Mouse (Mus musculus) limb, embryonic 14.5 days (tissue): ENCODE data around the gene Sfr1. TPM values are rescaled to one million over a fixed set of nuclear protein-coding genes. Genes with fewer than 3 reads are reported as not detected.

ENCODE experiments used
- ATAC-seq: fragments of 200-750 bp; cut with Nextera tagmentation; 2 replicates; pipeline ENCODE4 v1.8.0; 2017; ENCODE audit warnings: low read depth, moderate number of reproducible peaks, moderate TSS enrichment; ENCODE audit not compliant: low FRiP score
- DNase-seq: peaks from one replicate; pipeline ENCODE4 v3.0.0-alpha.2; 2015; ENCODE audit warnings: low spot score
- H3K27ac ChIP-seq: fragments of 300-500 bp; sonication (generic); replicated peaks from 2 replicates; pipeline ENCODE4 v1.5.1; 2014; ENCODE audit warnings: low read depth, mild to moderate bottlenecking, low read length, moderate library complexity, mixed read lengths
- H3K27me3 ChIP-seq: fragments of 300-500 bp; sonication (generic); 2 replicates; pipeline ENCODE4 v1.6.1; 2014; ENCODE audit warnings: low read length, mixed read lengths; ENCODE audit not compliant: control insufficient read depth, insufficient read depth
- H3K36me3 ChIP-seq: fragments of 300-500 bp; sonication (generic); 2 replicates; pipeline ENCODE4 v1.6.1; 2014; ENCODE audit warnings: mild to moderate bottlenecking, low read length, moderate library complexity, mixed read lengths; ENCODE audit not compliant: control insufficient read depth, insufficient read depth
- H3K4me1 ChIP-seq: fragments of 300-500 bp; sonication (generic); 2 replicates; pipeline ENCODE4 v1.6.1; 2014; ENCODE audit warnings: antibody characterized with exemption, low read length, mixed read lengths; ENCODE audit not compliant: control insufficient read depth, insufficient read depth
- H3K4me2 ChIP-seq: fragments of 300-500 bp; sonication (generic); replicated peaks from 2 replicates; pipeline ENCODE4 v1.6.1; 2014; ENCODE audit warnings: low read depth, mild to moderate bottlenecking, low read length, moderate library complexity; ENCODE audit not compliant: severe bottlenecking
- H3K4me3 ChIP-seq: fragments of 300-500 bp; sonication (generic); replicated peaks from 2 replicates; pipeline ENCODE4 v1.5.1; 2014; ENCODE audit warnings: low read length
- H3K9ac ChIP-seq: fragments of 300-500 bp; sonication (generic); 2 replicates; pipeline ENCODE4 v1.6.1; 2014; ENCODE audit warnings: mild to moderate bottlenecking, low read depth, low read length, moderate library complexity; ENCODE audit not compliant: severe bottlenecking
- H3K9me3 ChIP-seq: fragments of 300-500 bp; sonication (generic); 2 replicates; pipeline ENCODE4 v1.6.1; 2016; ENCODE audit warnings: low read length; ENCODE audit not compliant: control insufficient read depth
- POLR2A ChIP-seq: fragments of 200-500 bp; IDR thresholded peaks from 2 replicates; pipeline ENCODE4 v1.8.0; 2012; ENCODE audit warnings: inconsistent platforms, mild to moderate bottlenecking, moderate library complexity, borderline replicate concordance; ENCODE audit not compliant: insufficient read depth, insufficient read length; ENCODE audit errors: extremely low read depth
- WGBS: fragments of 180-500 bp; shearing (Covaris S2); extraction: QIAGEN DNeasy Blood & Tissue Kit; methylation state at CpG from one replicate; pipeline ENCODE4 v1.1.7; 2014; 5-methylcytosine and 5-hydroxymethylcytosine counted together
- polyA plus RNA-seq, 2 experiments: library from polyadenylated mRNA; depleted of rRNA in 1 of 2; stranded (reverse) in 1 of 2; unstranded in 1 of 2; fragments of >200 nt; fragmentation: Nextera tagmentation in 1 of 2; extraction: Ambion mirVana in 1 of 2; gene quantifications; 2 replicates each; pipeline versions ENCODE4 v1.2.1 to v1.2.3; 2012 to 2014

The Sfr1 gene
- polyA plus RNA-seq, 2 experiments = 176 to 319 TPM

GRCm38 (mm10) chr19:47697067-47697466, 34.4 kb upstream of the Sfr1 start:
- DNase-seq (no peak), ATAC-seq (no peak)
- Histone ChIP-seq H3K9me3 (no peaks in the 10 kb centered on the region), H3K4me1 (0 out of 2 replicates have a peak, but pooled peaks cover 2% of the 10 kb centered on the region), H3K4me2 (no peak overlapping the region), H3K36me3 (no peaks in the 10 kb centered on the region), H3K9ac (no peak overlapping the region), H3K27ac (no peak overlapping the region), H3K27me3 (no peaks in the 10 kb centered on the region), H3K4me3 (no peak overlapping the region)
- no peak for TF ChIP-seq POLR2A
- 88% methylated on average over 11 of the region's 11 CpGs for WGBS

GRCm38 (mm10) chr19:47698266-47698665, 33.2 kb upstream of the Sfr1 start:
- no peaks in the 10 kb centered on the region for H3K4me1 ChIP-seq
- no peaks in the 10 kb centered on the region for H3K27me3 ChIP-seq
- TF ChIP-seq POLR2A = no peak
- 74% methylated on average over 9 of the region's 9 CpGs for WGBS
- no peak overlapping the region for H3K9ac ChIP-seq
- no peaks in the 10 kb centered on the region for H3K9me3 ChIP-seq
- H3K36me3 ChIP-seq = no peaks in the 10 kb centered on the region
- ATAC-seq (no peak), DNase-seq (no peak)
- H3K27ac ChIP-seq = no peak overlapping the region
- H3K4me2 ChIP-seq = no peak overlapping the region
- no peak overlapping the region for H3K4me3 ChIP-seq

GRCm38 (mm10) chr19:47699743-47700142, 31.7 kb upstream of the Sfr1 start:
- DNase-seq = no peak
- Histone ChIP-seq H3K4me2 (no peak overlapping the region), H3K9me3 (no peaks in the 10 kb centered on the region), H3K4me1 (no peaks in the 10 kb centered on the region), H3K27ac (no peak overlapping the region), H3K27me3 (no peaks in the 10 kb centered on the region), H3K4me3 (no peak overlapping the region), H3K36me3 (no peaks in the 10 kb centered on the region), H3K9ac (no peak overlapping the region)
- no peak for TF ChIP-seq POLR2A
- WGBS = 53% methylated on average over 9 of the region's 9 CpGs
- ATAC-seq = no peak

- Histone ChIP-seq H3K27me3 (no peaks in the 10 kb centered on the region), H3K27ac (no peak overlapping the region), H3K4me1 (no peaks in the 10 kb centered on the region), H3K4me3 (no peak overlapping the region), H3K4me2 (no peak overlapping the region), H3K9ac (no peak overlapping the region), H3K9me3 (no peaks in the 10 kb centered on the region), H3K36me3 (no peaks in the 10 kb centered on the region)
- ATAC-seq = no peak
- 87% methylated on average over 8 of the region's 8 CpGs for WGBS
- TF ChIP-seq POLR2A = no peak
- no peak for DNase-seq
Measured at GRCm38 (mm10) chr19:47700509-47700908, 31.0 kb upstream of the Sfr1 start.

- H3K4me2 ChIP-seq = no peak overlapping the region
- H3K36me3 ChIP-seq = no peaks in the 10 kb centered on the region
- WGBS = 67% methylated on average over 13 of the region's 13 CpGs
- no peaks in the 10 kb centered on the region for H3K4me1 ChIP-seq
- no peak overlapping the region for H3K4me3 ChIP-seq
- H3K27me3 ChIP-seq = no peaks in the 10 kb centered on the region
- no peak for DNase-seq
- TF ChIP-seq POLR2A = no peak
- no peak for ATAC-seq
- no peak overlapping the region for H3K27ac ChIP-seq
- H3K9ac ChIP-seq = no peak overlapping the region
- no peaks in the 10 kb centered on the region for H3K9me3 ChIP-seq
Measured at GRCm38 (mm10) chr19:47705080-47705771, 26.3 kb upstream of the Sfr1 start.
